Mouse (Mus musculus): ENCODE data around the gene Ap1g1.

DNA sequence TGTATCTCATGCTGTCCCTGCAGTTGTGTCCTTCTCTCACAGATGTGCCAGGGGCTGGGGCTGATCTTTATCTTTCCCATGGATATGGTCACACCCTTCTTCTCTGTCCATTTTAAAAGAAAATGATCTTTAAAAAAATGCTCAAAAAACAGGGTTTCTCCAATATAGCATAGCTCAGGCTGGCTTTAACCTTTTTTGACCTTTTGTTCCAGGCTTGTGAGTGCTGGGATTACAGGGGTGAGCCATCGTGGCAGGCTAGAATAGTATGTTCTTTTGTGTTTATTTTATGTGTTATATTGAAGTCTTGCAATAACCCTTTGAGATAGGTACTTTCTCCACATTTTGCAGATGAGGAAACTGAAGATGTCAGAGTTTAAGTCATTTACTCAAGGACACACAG is 16.8 kb downstream of the Ap1g1 start:
- TF ChIP-seq HCFC1 (IDR thresholded peaks at IDR 0.05; ENCODE audit: borderline replicate concordance, insufficient read depth, low read length): no peak
- no peak for TF ChIP-seq CHD2 (IDR thresholded peaks at IDR 0.05; ENCODE audit: low read depth, low read length)
- TF ChIP-seq MAFK (IDR thresholded peaks at IDR 0.05; ENCODE audit: insufficient read depth, low read depth, low read length): no peak
- no peak for TF ChIP-seq ZC3H11A (IDR thresholded peaks at IDR 0.05; ENCODE audit: borderline replicate concordance, low read depth, low read length)

Data from ES-E14 (cell line).